Mouse (Mus musculus) midbrain, postnatal 0 days (tissue): Measurements from ENCODE around the gene Pip5k1c. TPM values are rescaled to one million over a fixed set of nuclear protein-coding genes. Genes with fewer than 3 reads are reported as not detected.

Source experiments
- ATAC-seq: fragments of 200-750 bp; cut with Nextera tagmentation; 2 replicates; pipeline ENCODE4 v1.8.0; 2017; ENCODE audit warnings: moderate number of reproducible peaks, mild to moderate bottlenecking, moderate TSS enrichment, moderate library complexity; ENCODE audit not compliant: low FRiP score
- DNase-seq: peaks from one replicate; pipeline ENCODE4 v3.0.0-alpha.2; 2015; ENCODE audit warnings: low spot score
- H3K27ac ChIP-seq: fragments of 300-500 bp; sonication (generic); 2 replicates; pipeline ENCODE4 v1.5.1; 2014; ENCODE audit warnings: low read depth, mild to moderate bottlenecking, low read length, mixed read lengths
- H3K27me3 ChIP-seq: fragments of 300-500 bp; sonication (generic); 2 replicates; pipeline ENCODE4 v1.6.1; 2014; ENCODE audit warnings: low read length, control low read depth, mixed read lengths; ENCODE audit not compliant: insufficient read depth
- H3K36me3 ChIP-seq: fragments of 300-500 bp; sonication (generic); 2 replicates; pipeline ENCODE4 v1.6.1; 2014; ENCODE audit warnings: low read length, control low read depth, mixed read lengths; ENCODE audit not compliant: insufficient read depth
- H3K4me1 ChIP-seq: fragments of 300-500 bp; sonication (generic); 2 replicates; pipeline ENCODE4 v1.6.1; 2014; ENCODE audit warnings: mild to moderate bottlenecking, control low read depth, antibody characterized with exemption, low read length, mixed read lengths; ENCODE audit not compliant: insufficient read depth
- H3K4me2 ChIP-seq: fragments of 300-500 bp; sonication (generic); 2 replicates; pipeline ENCODE4 v1.6.1; 2014; ENCODE audit warnings: low read depth, mild to moderate bottlenecking, low read length, mixed read lengths; ENCODE audit not compliant: poor library complexity, severe bottlenecking
- H3K4me3 ChIP-seq: fragments of 300-500 bp; sonication (generic); 2 replicates; pipeline ENCODE4 v1.5.1; 2014; ENCODE audit warnings: low read depth, mild to moderate bottlenecking, low read length, moderate library complexity
- H3K9ac ChIP-seq: fragments of 300-500 bp; sonication (generic); replicated peaks from 2 replicates; pipeline ENCODE4 v1.6.1; 2014; ENCODE audit warnings: mild to moderate bottlenecking, low read length, moderate library complexity, mixed read lengths; ENCODE audit not compliant: poor library complexity, severe bottlenecking
- H3K9me3 ChIP-seq: fragments of 300-500 bp; sonication (generic); 2 replicates; pipeline ENCODE4 v1.6.1; 2016; ENCODE audit warnings: low read length, control low read depth
- CTCF ChIP-seq: IDR thresholded peaks from 2 replicates; pipeline ENCODE4 v1.5.1; 2016; ENCODE audit warnings: antibody characterized with exemption, mild to moderate bottlenecking
- WGBS: fragments of 180-500 bp; shearing (Covaris S2); extraction: QIAGEN DNeasy Blood & Tissue Kit; methylation state at CpG from one replicate; pipeline ENCODE4 v1.1.7; 2014; 5-methylcytosine and 5-hydroxymethylcytosine counted together
- polyA plus RNA-seq: library from polyadenylated mRNA; unstranded; fragments of >200 nt; fragmentation: Nextera tagmentation; extraction: Ambion mirVana; gene quantifications from 2 replicates; pipeline ENCODE4 v1.2.1, GENCODE M21; 2015
- total RNA-seq: library from RNA; depleted of rRNA; stranded (reverse); fragments of >200 nt; gene quantifications from 2 replicates; pipeline ENCODE4 v1.2.3, GENCODE M21; 2014

Pip5k1c gene
- total and polyA plus RNA-seq, 2 experiments from 2014 or later = 125 to 256 TPM

DNA sequence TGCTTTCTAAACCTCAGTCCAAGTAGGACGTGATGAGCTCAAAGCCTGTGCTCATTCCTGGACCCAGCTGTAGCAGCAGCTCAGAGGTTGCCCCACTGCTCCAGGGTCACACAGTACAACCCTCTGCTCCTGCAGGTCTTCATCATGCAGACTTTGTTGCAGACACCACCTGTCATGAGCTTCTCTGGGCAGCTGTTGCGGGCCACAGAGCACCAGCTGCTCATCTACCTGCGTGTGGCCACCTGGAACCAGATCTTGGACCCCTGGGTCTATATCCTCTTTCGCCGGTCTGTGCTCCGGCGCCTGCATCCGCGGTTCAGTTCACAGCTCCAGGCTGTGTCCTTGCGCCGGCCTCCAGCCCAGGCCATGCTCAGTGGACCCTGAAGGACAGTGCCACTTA, 41.6 kb downstream of the Pip5k1c start:
- no peaks in the 10 kb centered on the region for H3K9me3 ChIP-seq
- no peak overlapping the region for H3K9ac ChIP-seq
- H3K27me3 ChIP-seq = peaks cover 11% of the 10 kb centered on the region
- H3K4me2 ChIP-seq = no peak overlapping the region
- H3K36me3 ChIP-seq = no peaks in the 10 kb centered on the region
- TF ChIP-seq CTCF = no peak
- DNase-seq (no peak), ATAC-seq (no peak)
- H3K4me1 ChIP-seq = no peaks in the 10 kb centered on the region
- no peak overlapping the region for H3K4me3 ChIP-seq
- 55% methylated on average over 11 of the region's 11 CpGs for WGBS
- H3K27ac ChIP-seq = no peak overlapping the region

DNA sequence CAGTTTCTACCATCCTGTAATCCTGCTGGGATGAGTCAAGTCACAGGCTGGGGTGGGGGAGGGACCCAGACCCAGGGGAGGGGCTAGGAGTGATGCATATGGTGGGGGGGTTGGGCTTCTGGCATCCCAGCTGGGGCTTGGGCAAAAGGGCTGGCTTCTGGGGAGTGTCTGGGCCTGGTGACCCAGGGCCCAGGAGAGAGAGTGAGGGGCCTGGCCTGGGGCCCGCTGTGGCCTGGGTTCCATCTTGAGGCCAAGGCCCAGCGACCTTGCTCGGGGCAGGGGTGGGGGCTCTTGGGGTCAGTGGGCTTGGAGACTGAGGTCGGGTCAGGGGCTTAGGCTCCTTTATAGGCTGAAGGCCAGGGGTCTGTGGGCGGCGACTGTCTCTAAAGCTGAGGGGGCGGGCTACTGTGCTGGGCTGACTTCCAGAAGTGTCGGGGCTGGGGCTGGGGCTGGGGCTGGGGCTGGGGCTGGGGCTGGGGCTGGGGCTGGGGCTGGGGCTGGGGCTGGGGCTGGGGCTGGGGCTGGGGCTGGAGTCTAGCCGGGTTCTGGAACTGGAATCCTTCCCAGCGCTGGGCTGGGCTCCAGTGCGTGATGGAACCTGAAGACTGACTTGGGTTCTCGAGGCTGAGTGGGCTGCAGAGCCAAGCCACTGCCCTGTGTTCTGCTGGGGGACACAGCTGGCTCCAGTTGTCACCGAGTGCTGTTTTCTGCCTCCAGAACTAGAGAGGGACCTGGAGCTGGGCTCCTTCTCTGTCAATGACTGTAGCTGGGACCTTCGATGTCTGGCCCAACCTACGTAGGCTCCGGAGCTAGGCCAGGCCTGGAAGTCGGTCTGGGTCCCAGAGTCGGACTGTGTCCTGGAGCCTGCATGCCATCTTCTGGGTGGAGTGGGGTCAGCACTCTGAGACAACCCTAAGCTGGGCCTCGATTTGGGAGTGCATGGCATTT, 42.9 kb downstream of the Pip5k1c start:
- Histone ChIP-seq H3K4me3 (no peak overlapping the region), H3K36me3 (no peaks in the 10 kb centered on the region), H3K27me3 (peaks cover 11% of the 10 kb centered on the region), H3K4me2 (no peak overlapping the region), H3K9me3 (no peaks in the 10 kb centered on the region), H3K4me1 (no peaks in the 10 kb centered on the region), H3K9ac (0 out of 2 replicates have a peak overlapping the region, but pooled peaks have one; percentile 8), H3K27ac (no peak overlapping the region)
- ATAC-seq (no peak), DNase-seq (no peak)
- WGBS = 35% methylated on average over 16 of the region's 19 CpGs
- TF ChIP-seq CTCF = no peak

DNA sequence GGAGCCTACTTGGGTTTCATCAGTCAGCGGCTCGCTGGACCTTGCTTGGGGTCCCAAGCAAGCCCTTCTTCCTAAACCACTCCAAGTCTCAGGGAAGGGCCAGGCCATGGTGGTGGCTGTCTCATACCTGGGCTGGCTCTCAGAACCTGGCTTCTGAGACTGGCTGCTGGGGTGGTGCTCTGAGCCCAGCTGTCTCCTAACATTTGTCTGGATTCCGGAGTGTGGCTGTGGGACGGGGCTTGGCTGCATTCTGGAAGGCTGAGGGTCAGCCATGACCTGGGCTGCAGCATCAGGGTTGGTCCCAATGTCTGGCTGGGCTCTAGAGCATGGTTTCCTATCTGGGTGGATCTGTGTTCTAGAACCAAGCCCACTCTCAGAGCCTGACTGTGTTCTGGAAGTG, 43.8 kb downstream of the Pip5k1c start:
- no peak overlapping the region for H3K4me2 ChIP-seq
- no peaks in the 10 kb centered on the region for H3K9me3 ChIP-seq
- DNase-seq (no peak), ATAC-seq (no peak)
- no peak overlapping the region for H3K4me3 ChIP-seq
- H3K27ac ChIP-seq = no peak overlapping the region
- no peak for TF ChIP-seq CTCF
- H3K27me3 ChIP-seq = peaks cover 15% of the 10 kb centered on the region
- no peaks in the 10 kb centered on the region for H3K36me3 ChIP-seq
- 99% methylated on average over 4 of the region's 4 CpGs for WGBS
- H3K9ac ChIP-seq = no peak overlapping the region
- H3K4me1 ChIP-seq = no peaks in the 10 kb centered on the region

DNA sequence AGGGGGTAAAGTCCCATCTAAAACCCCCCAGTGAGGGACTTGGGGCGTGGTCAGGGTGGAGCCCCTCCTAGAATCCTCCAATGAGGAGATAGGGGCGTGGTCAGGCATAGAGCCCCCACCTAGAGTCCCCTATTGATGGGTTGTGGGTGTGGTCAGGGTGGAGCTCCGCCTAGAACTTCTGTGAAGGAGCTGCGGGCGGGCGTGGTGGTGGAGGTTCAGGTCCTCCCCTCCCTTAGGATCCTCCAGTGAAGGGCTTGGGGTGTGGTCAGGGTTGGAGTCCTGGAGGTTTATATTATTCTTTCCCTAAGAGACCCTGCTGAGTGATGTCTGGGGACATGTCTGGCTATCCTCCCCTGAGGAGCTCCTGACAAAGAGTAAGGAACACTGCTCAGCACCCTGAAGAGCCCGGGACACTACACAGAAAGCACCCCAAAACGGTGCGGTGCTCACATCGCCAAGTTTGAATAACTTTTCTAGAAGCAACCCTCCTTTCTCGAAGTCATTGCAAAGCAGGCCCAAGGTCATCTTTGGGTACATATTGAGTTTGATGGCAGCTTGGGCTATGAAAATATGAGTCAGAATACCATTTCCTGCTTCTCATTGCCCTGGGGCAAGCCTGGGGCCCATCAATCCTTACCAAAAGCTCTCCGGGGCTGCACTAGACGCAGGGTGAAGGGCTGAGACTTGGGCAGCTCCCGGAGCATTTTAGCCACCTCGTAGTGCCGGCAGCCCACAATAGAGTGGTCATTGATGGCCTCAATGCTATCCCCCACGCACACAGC, 48.0 kb downstream of the Pip5k1c start:
- Histone ChIP-seq H3K9ac (no peak overlapping the region), H3K9me3 (no peaks in the 10 kb centered on the region), H3K4me2 (no peak overlapping the region), H3K27me3 (peaks cover 32% of the 10 kb centered on the region), H3K27ac (no peak overlapping the region), H3K4me3 (no peak overlapping the region), H3K4me1 (no peaks in the 10 kb centered on the region), H3K36me3 (no peaks in the 10 kb centered on the region)
- 44% methylated on average over 17 of the region's 17 CpGs for WGBS
- no peak for TF ChIP-seq CTCF
- ATAC-seq (no peak), DNase-seq (no peak)

DNA sequence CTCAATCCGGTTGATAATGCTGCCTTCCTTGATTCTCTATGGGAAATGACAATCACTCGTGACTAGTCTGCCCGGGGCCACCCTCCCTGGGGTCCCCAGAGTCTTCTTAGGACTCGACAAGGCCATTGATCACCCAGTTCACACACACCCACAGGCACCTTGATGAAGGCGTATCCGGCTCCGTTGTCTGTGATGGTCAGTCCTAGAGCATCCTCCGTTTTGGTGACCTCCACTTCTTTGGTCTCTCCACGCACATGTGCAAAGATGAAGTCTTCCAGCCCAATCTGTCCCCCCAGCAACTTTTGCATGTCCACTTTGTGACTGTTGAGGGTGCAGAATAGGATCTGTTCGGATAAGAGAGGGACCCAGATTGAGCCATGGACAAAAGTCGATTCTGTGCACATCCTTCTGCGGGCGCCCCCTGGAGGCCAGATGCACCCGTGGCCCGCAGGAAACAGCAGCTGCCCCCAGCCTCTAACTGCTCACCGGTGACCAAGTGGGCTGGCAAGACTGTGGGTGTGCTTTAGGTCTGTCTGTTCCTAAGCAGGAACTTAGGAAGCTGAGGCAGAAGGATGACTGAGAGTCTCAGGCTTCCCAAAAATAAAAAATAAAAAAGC, 48.7 kb downstream of the Pip5k1c start:
- no peaks in the 10 kb centered on the region for H3K36me3 ChIP-seq
- no peaks in the 10 kb centered on the region for H3K4me1 ChIP-seq
- peaks cover 32% of the 10 kb centered on the region for H3K27me3 ChIP-seq
- no peak overlapping the region for H3K4me3 ChIP-seq
- H3K27ac ChIP-seq = no peak overlapping the region
- no peak overlapping the region for H3K4me2 ChIP-seq
- WGBS = 38% methylated on average over 16 of the region's 16 CpGs
- TF ChIP-seq CTCF = peak; percentile 74
- no peak for ATAC-seq
- H3K9ac ChIP-seq = no peak overlapping the region
- no peak for DNase-seq
- H3K9me3 ChIP-seq = no peaks in the 10 kb centered on the region
